Mouse (Mus musculus): ENCODE measurements around the gene Hpcal1. TPM values are rescaled to one million over a fixed set of nuclear protein-coding genes. Genes with fewer than 3 reads are reported as not detected.
A peak's percentile ranks its signal among the peaks of the same experiment; 100 is the strongest.

Hpcal1 gene
- total RNA-seq (2021) = 10 to 100 TPM; 17.1 to 19.1 TPM
- long read RNA-seq, experiment 1, transcript Hpcal1-201 (4 exons, 1,526 nt) = major isoform, 16 of 21 reads
- long read RNA-seq, experiment 1, partial matches to known transcripts = 1 of 21 reads
- long read RNA-seq, experiment 1, other reads (novel, unspliced or antisense) = 3 of 21 reads
- long read RNA-seq, experiment 2, transcript Hpcal1-201 (4 exons, 1,526 nt) = major isoform, 8 of 13 reads
- long read RNA-seq, experiment 2, partial matches to known transcripts = 2 of 13 reads
- long read RNA-seq, experiment 2, other reads (novel, unspliced or antisense) = 2 of 13 reads

- DNase-seq = peak; percentile 98 to 99
Measured at GRCm38 (mm10) chr12:17690564-17691281, at the start of gene Hpcal1. Hpcal1 (plus strand) TSS chr12:17690856.

- no peak for DNase-seq
Measured at GRCm38 (mm10) chr12:17641269-17641668, 49.4 kb upstream of the Hpcal1 start.

GRCm38 (mm10) chr12:17644385-17645222, 46.1 kb upstream of the Hpcal1 start:
- no peak for DNase-seq

GRCm38 (mm10) chr12:17646457-17646856, 44.2 kb upstream of the Hpcal1 start:
- DNase-seq = no peak

- DNase-seq = no peak
Measured at GRCm38 (mm10) chr12:17651223-17652095, 39.2 kb upstream of the Hpcal1 start.

GRCm38 (mm10) chr12:17652216-17653050, 38.2 kb upstream of the Hpcal1 start:
- DNase-seq = no peak

- no peak for DNase-seq
Measured at GRCm38 (mm10) chr12:17653051-17653783, 37.4 kb upstream of the Hpcal1 start.

- DNase-seq = no peak
Measured at GRCm38 (mm10) chr12:17657561-17658195, 33.0 kb upstream of the Hpcal1 start.

GRCm38 (mm10) chr12:17658521-17658920, 32.1 kb upstream of the Hpcal1 start:
- DNase-seq = peak in 1 of 2 experiments; percentile 5

GRCm38 (mm10) chr12:17661483-17661920, 29.2 kb upstream of the Hpcal1 start:
- peak in 1 of 2 experiments; percentile 11 for DNase-seq

GRCm38 (mm10) chr12:17663991-17664635, 26.5 kb upstream of the Hpcal1 start:
- DNase-seq = no peak

GRCm38 (mm10) chr12:17665906-17666326, 24.7 kb upstream of the Hpcal1 start:
- DNase-seq = no peak

- DNase-seq = peak in 1 of 2 experiments; percentile 34
Measured at GRCm38 (mm10) chr12:17666616-17667015, 24.0 kb upstream of the Hpcal1 start.

- DNase-seq = no peak
Measured at GRCm38 (mm10) chr12:17673729-17674128, 16.9 kb upstream of the Hpcal1 start.

GRCm38 (mm10) chr12:17674182-17674812, 16.4 kb upstream of the Hpcal1 start:
- no peak for DNase-seq

- DNase-seq = no peak
Measured at GRCm38 (mm10) chr12:17677743-17678142, 12.9 kb upstream of the Hpcal1 start.

- no peak for DNase-seq
Measured at GRCm38 (mm10) chr12:17679571-17679970, 11.1 kb upstream of the Hpcal1 start.

GRCm38 (mm10) chr12:17682161-17682560, 8.5 kb upstream of the Hpcal1 start:
- DNase-seq = no peak

Measured in adrenal gland, postnatal 36 days (tissue).